In the genomic region with DNA sequence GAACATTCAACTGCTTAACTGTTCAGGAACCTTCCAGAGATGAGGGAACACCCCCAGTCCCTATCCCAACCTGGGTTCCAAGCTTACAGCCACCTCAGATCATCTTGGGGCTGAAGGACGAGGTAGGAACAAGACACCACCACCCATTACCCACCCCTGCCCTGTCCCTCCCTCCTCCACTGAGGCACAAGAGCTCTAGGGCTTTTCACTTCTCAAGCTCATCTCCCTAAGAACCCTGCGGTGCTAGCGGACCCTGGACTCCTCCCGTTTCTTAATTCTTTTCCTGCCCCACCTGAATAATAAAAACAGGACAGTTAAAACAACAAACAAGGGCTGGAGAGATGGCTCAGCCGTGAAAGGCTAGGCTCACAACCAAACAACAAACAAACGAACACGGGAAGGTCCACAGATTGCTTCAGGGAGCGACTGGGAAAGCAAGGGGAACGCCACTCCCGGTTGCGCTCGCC, we compare ENCODE assay signal across 8 mouse cellular contexts. TPM values are rescaled to one million over a fixed set of nuclear protein-coding genes. Genes with fewer than 3 reads are reported as not detected.
DNase-seq lines count a peak whose midpoint lies in the region; ATAC-seq and TF ChIP-seq lines count a peak whose summit lies in the region.

No protein-coding gene starts in this region.

- H3K27me3 ChIP-seq in testis, adult 2 months (ENCODE audit: control insufficient read depth, insufficient read depth, low read length): peaks cover 6% of the 10 kb centered on the region
- H3K27me3 ChIP-seq in hindbrain, embryonic 10.5 days (ENCODE audit: insufficient read depth, poor library complexity, severe bottlenecking): peaks cover 50% of the 10 kb centered on the region
- peaks cover 9% of the 10 kb centered on the region for H3K27me3 ChIP-seq in lung, embryonic 16.5 days (ENCODE audit: control insufficient read depth, insufficient read depth, low read depth, low read length)
- no peaks in the 10 kb centered on the region for H3K27me3 ChIP-seq in stomach, postnatal 0 days (ENCODE audit: control insufficient read depth, insufficient read depth, low read length)

- ATAC-seq in lung, embryonic 16.5 days (ENCODE audit: low read depth): 0 out of 2 replicates have a peak, but pooled peaks have one; percentile 21
- ATAC-seq in stomach, postnatal 0 days (ENCODE audit: low FRiP score, low TSS enrichment): 0 out of 2 replicates have a peak, but pooled peaks have one; percentile 10

- TF ChIP-seq EP300 in stomach, postnatal 0 days (optimal IDR thresholded peaks at IDR 0.05): no peak

- WGBS in hindbrain, embryonic 10.5 days: 1% methylated on average over 12 of the region's 12 CpGs
- 4% methylated on average over 12 of the region's 12 CpGs for WGBS in lung, embryonic 16.5 days
- 3% methylated on average over 12 of the region's 12 CpGs for WGBS in stomach, postnatal 0 days

- no peak for TF ChIP-seq CTCF in testis, adult 2 months (IDR thresholded peaks at IDR 0.05; ENCODE audit: control insufficient read depth, insufficient read depth, insufficient replicate concordance, low read depth, low read length)
- no peak for TF ChIP-seq CTCF in stomach, postnatal 0 days (IDR thresholded peaks at IDR 0.05; ENCODE audit: low read depth)

- no peaks in the 10 kb centered on the region for H3K36me3 ChIP-seq in testis, adult 2 months (ENCODE audit: control insufficient read depth, insufficient read depth, low read length)
- no peaks in the 10 kb centered on the region for H3K36me3 ChIP-seq in hindbrain, embryonic 10.5 days
- H3K36me3 ChIP-seq in lung, embryonic 16.5 days (ENCODE audit: control insufficient read depth, insufficient read depth, low read length): no peaks in the 10 kb centered on the region
- H3K36me3 ChIP-seq in stomach, postnatal 0 days (ENCODE audit: control insufficient read depth, insufficient read depth, low read length): no peaks in the 10 kb centered on the region

- no peak overlapping the region; the same call in none of the 2 replicates for H3K27ac ChIP-seq in testis, adult 2 months (ENCODE audit: control insufficient read depth, insufficient read depth, low read depth, low read length)
- peak overlapping the region; percentile 80 for H3K27ac ChIP-seq in hindbrain, embryonic 10.5 days
- no peak overlapping the region for H3K27ac ChIP-seq in lung, embryonic 16.5 days (ENCODE audit: low read length)
- peak overlapping the region; percentile 75 for H3K27ac ChIP-seq in stomach, postnatal 0 days (replicated peaks)

- peak overlapping the region; percentile 90 for H3K4me3 ChIP-seq in testis, adult 2 months (ENCODE audit: control insufficient read depth, low read depth, low read length)
- peak overlapping the region; percentile 74 for H3K4me3 ChIP-seq in hindbrain, embryonic 10.5 days
- peak overlapping the region; percentile 85 for H3K4me3 ChIP-seq in lung, embryonic 16.5 days (ENCODE audit: low read length)
- peak overlapping the region; percentile 84 for H3K4me3 ChIP-seq in stomach, postnatal 0 days (ENCODE audit: low read depth, low read length)

- H3K4me1 ChIP-seq in testis, adult 2 months (ENCODE audit: control insufficient read depth, insufficient read depth, low read length): peaks cover 20% of the 10 kb centered on the region
- H3K4me1 ChIP-seq in hindbrain, embryonic 10.5 days (replicated peaks): peaks cover 20% of the 10 kb centered on the region
- H3K4me1 ChIP-seq in lung, embryonic 16.5 days (replicated peaks; ENCODE audit: control insufficient read depth, insufficient read depth, low read length): peaks cover 5% of the 10 kb centered on the region
- no peaks in the 10 kb centered on the region for H3K4me1 ChIP-seq in stomach, postnatal 0 days (replicated peaks; ENCODE audit: control insufficient read depth, insufficient read depth)

- no peak for DNase-seq in testis, postnatal 10 days (ENCODE audit: low spot score)
- DNase-seq in embryo, embryonic 9.5 days (ENCODE audit: extremely low spot score): peak; percentile 39
- peak; percentile 28 for DNase-seq in hindbrain, embryonic 10.5 days (ENCODE audit: low spot score)
- peak; percentile 22 for DNase-seq in stomach, postnatal 0 days (ENCODE audit: low spot score)
- DNase-seq in cerebellum, postnatal 14 days: no peak
- DNase-seq in spleen, postnatal 10 days (ENCODE audit: low spot score in 2 of 2): no peak

- H3K9me3 ChIP-seq in hindbrain, embryonic 10.5 days: no peaks in the 10 kb centered on the region
- H3K9me3 ChIP-seq in lung, embryonic 16.5 days (ENCODE audit: control insufficient read depth, low read length): no peaks in the 10 kb centered on the region
- H3K9me3 ChIP-seq in stomach, postnatal 0 days (ENCODE audit: control insufficient read depth, low read length): no peaks in the 10 kb centered on the region

- peak overlapping the region; percentile 81 for H3K9ac ChIP-seq in lung, embryonic 16.5 days (ENCODE audit: low read length)
- peak overlapping the region; percentile 87 for H3K9ac ChIP-seq in stomach, postnatal 0 days (ENCODE audit: low read length)

- H3K4me2 ChIP-seq in lung, embryonic 16.5 days (ENCODE audit: low read depth, low read length): peak overlapping the region; percentile 88
- H3K4me2 ChIP-seq in stomach, postnatal 0 days (replicated peaks; ENCODE audit: low read depth): peak overlapping the region; percentile 79

- no peak for TF ChIP-seq POLR2A in testis, adult 2 months (IDR thresholded peaks at IDR 0.05; ENCODE audit: control insufficient read depth, low read depth, low read length)

RNA-seq across cellular contexts. Expression of gene Parp14, which starts 0.7 kb away (rescaled TPM):
- polyA plus RNA-seq in testis, adult 2 months (2012; rRNA removed): 0.27 and 0.34 TPM in 2 replicates
- 0.18 and 0.21 TPM in 2 replicates for polyA plus RNA-seq in hindbrain, embryonic 10.5 days (2016; fragmentation: Nextera tagmentation; extraction: Ambion mirVana)
- polyA plus RNA-seq in lung, embryonic 16.5 days (2015; fragmentation: Nextera tagmentation; extraction: Ambion mirVana): 1.5 and 1.9 TPM in 2 replicates
- polyA plus RNA-seq in stomach, postnatal 0 days (2015; fragmentation: Nextera tagmentation; extraction: Ambion mirVana): 1.4 and 1.7 TPM in 2 replicates

Comparison
In these comparisons a context has a peak if more than half of its experiments do, and no peak if none do; other contexts are left out.
1. H3K27ac ChIP-seq: peak in hindbrain, embryonic 10.5 days (single experiment) and stomach, postnatal 0 days (single experiment); none in testis, adult 2 months (single experiment) and lung, embryonic 16.5 days (single experiment).
2. DNase-seq: peak in embryo, embryonic 9.5 days (single experiment), hindbrain, embryonic 10.5 days (single experiment) and stomach, postnatal 0 days (single experiment); none in testis, postnatal 10 days (single experiment), cerebellum, postnatal 14 days (0 of 2) and spleen, postnatal 10 days (0 of 2).
3. Peak in every context shown above with its lines, with median percentiles within 50 percentile points of each other: H3K4me3 ChIP-seq.